Mouse (Mus musculus): ENCODE data around the gene Wdr91. TPM values are rescaled to one million over a fixed set of nuclear protein-coding genes. Genes with fewer than 3 reads are reported as not detected.

Wdr91 gene
- polyA plus RNA-seq (2012; rRNA removed) = 25.4 and 30.4 TPM in 2 replicates

DNA sequence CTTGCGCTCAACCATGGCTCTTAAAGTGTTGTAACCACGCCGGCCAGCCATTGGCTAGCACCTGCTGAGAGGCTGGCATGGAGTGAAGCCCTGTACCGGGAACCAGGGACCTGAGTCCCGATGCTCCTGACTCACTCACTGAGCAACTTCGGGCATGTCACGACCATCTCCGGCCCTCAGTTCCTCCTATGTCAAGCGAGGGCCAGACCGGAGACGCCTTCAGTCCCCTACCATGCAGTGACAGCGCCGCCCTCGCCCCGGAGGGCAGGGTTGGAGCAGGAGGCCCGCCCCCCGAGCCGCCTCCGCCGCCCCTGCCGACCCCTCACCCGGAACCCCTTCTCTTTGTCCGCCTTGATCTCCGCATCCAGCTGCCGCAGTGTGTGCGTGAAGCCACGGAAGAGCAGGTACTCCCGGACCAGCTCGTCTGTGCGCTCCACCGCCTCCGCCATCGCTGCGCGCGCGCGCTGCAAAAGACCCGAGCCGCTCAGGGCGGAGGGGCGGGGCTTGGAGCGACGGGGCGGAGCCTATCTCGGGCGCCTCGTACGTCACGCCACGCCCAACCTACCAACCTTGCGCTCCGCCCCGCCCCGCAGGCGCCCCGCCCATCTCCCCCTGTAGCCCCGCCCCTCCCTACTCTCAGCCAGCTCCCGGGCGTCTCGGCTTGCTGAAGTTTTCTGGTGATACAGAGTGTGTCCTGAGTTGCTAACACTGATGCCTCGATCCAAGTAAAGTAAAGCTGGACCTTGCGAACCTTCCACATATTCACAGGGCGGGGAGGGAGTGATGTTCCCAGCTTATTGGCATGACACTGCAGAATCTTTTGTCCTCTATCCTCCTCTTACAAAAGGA, at the start of gene Wdr91:
Gene Wdr91, minus strand, starts transcription at position 506 of the 849 bp plus-strand sequence.
- peak; percentile 79; the same call in 1 of the 2 replicates for TF ChIP-seq POLR2A (IDR thresholded peaks at IDR 0.05; ENCODE audit: borderline replicate concordance, extremely low read depth, low read depth, low read length)
- no peak for TF ChIP-seq CTCF (IDR thresholded peaks at IDR 0.05; ENCODE audit: insufficient read depth, low read length)
- DNase-seq = peak; percentile 94
- Histone ChIP-seq H3K4me3 (replicated peaks; ENCODE audit: extremely low read depth, low read depth, low read length) (peak within 1 kb of the TSS; percentile 93), H3K4me1 (ENCODE audit: control insufficient read depth, insufficient read depth, low read length) (peaks cover 2% of the 10 kb centered on the region; the same call in 1 of the 2 replicates)
- WGBS = under 1% methylated on average over 62 of the region's 64 CpGs

DNA sequence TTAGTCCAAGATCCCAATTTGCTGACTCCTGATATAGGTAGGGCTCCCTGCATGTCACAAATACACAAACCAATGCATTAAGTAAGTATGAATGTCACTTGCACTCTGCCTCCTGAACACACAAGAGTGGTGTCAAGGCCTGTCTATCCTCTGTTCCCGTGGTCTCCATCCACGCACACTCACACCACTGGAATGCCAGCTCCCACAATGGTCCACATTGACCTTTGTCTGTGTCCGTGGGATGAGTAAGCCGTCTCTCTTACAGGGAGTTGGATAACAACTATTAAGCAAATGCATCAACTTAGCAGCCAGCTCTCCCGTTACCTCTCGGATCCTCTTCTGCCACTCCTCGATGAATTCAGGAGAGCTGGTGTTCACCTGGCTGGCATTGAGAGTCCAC, 48.5 kb upstream of the Wdr91 start:
- Histone ChIP-seq H3K4me1 (ENCODE audit: control insufficient read depth, insufficient read depth, low read length) (no peaks in the 10 kb centered on the region), H3K4me3 (replicated peaks; ENCODE audit: extremely low read depth, low read depth, low read length) (no peak overlapping the region)
- no peak for DNase-seq
- TF ChIP-seq POLR2A (IDR thresholded peaks at IDR 0.05; ENCODE audit: borderline replicate concordance, extremely low read depth, low read depth, low read length) (no peak), CTCF (IDR thresholded peaks at IDR 0.05; ENCODE audit: insufficient read depth, low read length) (no peak)
- 88% methylated on average over 7 of the region's 7 CpGs for WGBS

DNA sequence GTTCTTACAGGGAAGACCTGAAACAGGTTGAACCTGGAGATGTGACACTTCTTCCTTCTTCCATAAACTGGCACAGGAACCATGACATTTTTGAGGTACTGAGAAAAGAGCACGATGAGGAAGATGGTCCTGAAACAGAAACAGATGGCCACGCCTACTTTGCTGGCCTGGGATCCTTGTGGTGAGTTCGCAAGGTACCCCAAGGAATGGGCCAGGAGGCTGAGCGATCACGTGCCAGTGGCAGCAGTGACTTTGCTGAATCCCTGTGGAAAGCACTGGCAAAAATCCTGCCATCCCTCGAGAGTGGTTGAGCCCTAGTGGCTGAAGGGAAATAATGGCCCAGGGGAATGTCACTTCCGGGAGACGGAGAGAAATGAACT, 45.2 kb upstream of the Wdr91 start:
- DNase-seq = no peak
- TF ChIP-seq POLR2A (IDR thresholded peaks at IDR 0.05; ENCODE audit: borderline replicate concordance, extremely low read depth, low read depth, low read length) (no peak), CTCF (IDR thresholded peaks at IDR 0.05; ENCODE audit: insufficient read depth, low read length) (no peak)
- 31% methylated on average over 8 of the region's 8 CpGs for WGBS
- no peak overlapping the region for H3K4me3 ChIP-seq (replicated peaks; ENCODE audit: extremely low read depth, low read depth, low read length)
- no peaks in the 10 kb centered on the region for H3K4me1 ChIP-seq (ENCODE audit: control insufficient read depth, insufficient read depth, low read length)

DNA sequence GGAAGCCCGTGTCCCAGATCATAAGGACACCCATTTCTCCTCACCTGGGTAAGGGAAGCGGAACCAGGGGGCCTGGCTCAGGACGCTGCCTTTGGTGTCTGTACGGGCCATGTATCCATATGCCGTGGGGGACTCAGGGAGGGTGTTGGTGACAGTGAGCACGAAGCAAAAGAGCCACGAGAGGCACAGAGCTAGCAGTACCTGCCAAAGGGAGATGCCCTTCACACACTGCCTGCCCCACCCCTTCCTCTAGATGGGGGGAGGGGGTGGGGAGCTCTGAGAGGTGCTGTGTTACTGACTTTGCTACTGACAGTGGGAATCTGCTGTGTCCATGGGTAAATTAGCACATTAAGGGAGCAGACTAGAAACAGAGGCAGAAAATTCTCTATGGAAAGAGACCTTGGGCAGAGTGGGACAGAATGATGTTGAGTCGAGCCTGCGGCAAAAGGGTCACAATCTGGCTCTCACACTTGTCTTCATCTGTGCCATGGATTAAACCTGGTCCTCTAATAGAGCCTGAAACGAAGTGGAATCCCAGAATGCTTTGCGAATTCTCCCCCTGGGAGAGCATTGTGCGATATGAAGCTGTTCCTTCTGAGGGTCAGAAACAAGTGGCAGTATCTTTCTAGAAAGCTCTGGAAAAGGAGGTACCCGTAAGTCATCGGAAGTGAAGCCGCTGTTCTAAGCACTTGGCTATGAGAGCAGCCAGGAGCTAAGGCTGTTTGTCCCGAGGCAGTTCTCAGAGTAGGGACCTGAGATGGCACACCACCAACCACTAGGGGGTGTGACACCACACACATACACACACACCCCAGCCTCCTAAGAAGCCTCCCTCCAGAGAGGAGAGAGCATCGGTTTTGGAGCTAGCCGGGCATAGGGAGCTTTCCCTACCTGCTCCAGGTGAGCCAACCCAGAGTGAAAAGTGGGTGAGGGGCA, 44.5 kb upstream of the Wdr91 start:
- no peak overlapping the region for H3K4me3 ChIP-seq (replicated peaks; ENCODE audit: extremely low read depth, low read depth, low read length)
- WGBS = 42% methylated on average over 18 of the region's 18 CpGs

DNA sequence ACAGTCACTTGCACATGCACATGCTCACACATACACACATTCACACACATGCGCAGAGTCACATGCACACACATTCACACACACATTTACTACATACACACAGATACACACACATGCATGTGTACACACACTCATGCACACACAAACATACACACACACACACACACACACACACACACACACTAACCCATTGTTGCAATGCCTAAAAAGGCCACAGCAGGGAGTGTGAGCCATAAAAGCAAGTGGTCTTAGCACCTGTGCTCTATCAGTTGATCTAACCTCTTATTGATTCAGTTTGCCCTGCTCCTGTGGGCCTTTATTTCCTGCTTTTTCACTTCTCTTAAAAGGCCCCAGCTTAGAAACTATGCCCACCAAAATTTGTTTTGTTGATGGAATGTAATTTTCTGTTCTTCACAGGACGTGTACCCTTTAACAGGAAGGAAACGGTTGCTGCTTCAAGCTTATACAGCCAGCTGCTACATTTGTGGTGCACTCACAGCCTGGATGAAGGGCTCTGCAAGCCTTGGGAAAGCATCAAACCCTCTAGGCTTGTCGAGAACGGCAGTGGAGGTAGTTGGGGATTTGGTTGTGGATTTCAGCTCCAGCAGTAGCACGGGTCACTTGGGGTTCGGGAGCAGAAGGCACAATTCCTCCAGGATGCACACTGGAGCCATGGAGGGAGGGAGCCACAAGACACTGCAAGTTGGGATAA, 41.4 kb upstream of the Wdr91 start:
- 48% methylated on average over 7 of the region's 7 CpGs for WGBS
- TF ChIP-seq POLR2A (IDR thresholded peaks at IDR 0.05; ENCODE audit: borderline replicate concordance, extremely low read depth, low read depth, low read length) (no peak), CTCF (IDR thresholded peaks at IDR 0.05; ENCODE audit: insufficient read depth, low read length) (no peak)
- Histone ChIP-seq H3K4me3 (replicated peaks; ENCODE audit: extremely low read depth, low read depth, low read length) (no peak overlapping the region), H3K4me1 (ENCODE audit: control insufficient read depth, insufficient read depth, low read length) (no peaks in the 10 kb centered on the region)
- DNase-seq = no peak

More for the DNA sequence above, 44.5 kb upstream of the Wdr91 start:
- TF ChIP-seq POLR2A (IDR thresholded peaks at IDR 0.05; ENCODE audit: borderline replicate concordance, extremely low read depth, low read depth, low read length) = no peak
- TF ChIP-seq CTCF (IDR thresholded peaks at IDR 0.05; ENCODE audit: insufficient read depth, low read length) = peak; percentile 69
- no peaks in the 10 kb centered on the region for H3K4me1 ChIP-seq (ENCODE audit: control insufficient read depth, insufficient read depth, low read length)
- DNase-seq = peak; percentile 12

DNA sequence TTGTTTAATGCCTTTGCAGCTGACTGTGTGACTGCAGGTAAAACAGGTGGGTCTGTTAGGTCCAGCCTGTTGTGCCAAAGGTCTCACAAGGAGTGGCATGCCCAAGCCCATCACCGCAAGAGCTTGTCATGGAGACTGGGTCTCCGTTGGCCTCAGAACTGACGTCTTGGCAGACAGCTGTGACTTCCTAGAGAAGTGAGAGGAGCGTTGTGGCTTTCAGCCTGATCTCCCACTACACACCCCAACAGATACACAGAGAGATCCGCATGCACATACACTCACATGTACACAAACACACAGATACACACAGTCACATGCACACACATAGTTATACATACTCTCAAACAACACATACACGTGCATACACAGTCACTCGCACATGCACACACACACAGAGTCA, 40.8 kb upstream of the Wdr91 start:
- TF ChIP-seq CTCF (IDR thresholded peaks at IDR 0.05; ENCODE audit: insufficient read depth, low read length) (no peak), POLR2A (IDR thresholded peaks at IDR 0.05; ENCODE audit: borderline replicate concordance, extremely low read depth, low read depth, low read length) (no peak)
- Histone ChIP-seq H3K4me1 (ENCODE audit: control insufficient read depth, insufficient read depth, low read length) (no peaks in the 10 kb centered on the region), H3K4me3 (replicated peaks; ENCODE audit: extremely low read depth, low read depth, low read length) (no peak overlapping the region)
- no peak for DNase-seq
- 79% methylated on average over 7 of the region's 7 CpGs for WGBS

DNA sequence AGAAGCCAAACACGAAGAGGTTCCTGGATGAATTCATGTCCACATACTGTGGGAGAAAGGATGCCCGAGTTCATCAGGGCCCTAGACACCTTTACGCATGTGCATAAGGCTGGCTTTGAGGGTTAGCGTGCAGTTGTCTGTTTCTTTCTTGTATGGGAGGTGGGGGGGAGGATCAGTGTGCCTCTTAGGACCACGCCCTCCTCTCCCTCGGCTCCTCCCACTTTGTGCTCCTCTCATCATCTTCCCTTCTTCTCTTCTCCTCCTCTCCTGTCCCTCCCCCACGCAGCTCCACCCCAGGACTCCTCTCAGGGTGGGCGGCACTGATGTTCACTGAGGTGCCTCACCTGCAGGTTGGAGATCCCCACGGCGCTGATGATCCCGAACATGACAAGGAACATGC, 37.8 kb upstream of the Wdr91 start:
- no peak for DNase-seq
- no peaks in the 10 kb centered on the region for H3K4me1 ChIP-seq (ENCODE audit: control insufficient read depth, insufficient read depth, low read length)
- no peak overlapping the region for H3K4me3 ChIP-seq (replicated peaks; ENCODE audit: extremely low read depth, low read depth, low read length)
- WGBS = 29% methylated on average over 11 of the region's 11 CpGs
- TF ChIP-seq CTCF (IDR thresholded peaks at IDR 0.05; ENCODE audit: insufficient read depth, low read length) (no peak), POLR2A (IDR thresholded peaks at IDR 0.05; ENCODE audit: borderline replicate concordance, extremely low read depth, low read depth, low read length) (no peak)

DNA sequence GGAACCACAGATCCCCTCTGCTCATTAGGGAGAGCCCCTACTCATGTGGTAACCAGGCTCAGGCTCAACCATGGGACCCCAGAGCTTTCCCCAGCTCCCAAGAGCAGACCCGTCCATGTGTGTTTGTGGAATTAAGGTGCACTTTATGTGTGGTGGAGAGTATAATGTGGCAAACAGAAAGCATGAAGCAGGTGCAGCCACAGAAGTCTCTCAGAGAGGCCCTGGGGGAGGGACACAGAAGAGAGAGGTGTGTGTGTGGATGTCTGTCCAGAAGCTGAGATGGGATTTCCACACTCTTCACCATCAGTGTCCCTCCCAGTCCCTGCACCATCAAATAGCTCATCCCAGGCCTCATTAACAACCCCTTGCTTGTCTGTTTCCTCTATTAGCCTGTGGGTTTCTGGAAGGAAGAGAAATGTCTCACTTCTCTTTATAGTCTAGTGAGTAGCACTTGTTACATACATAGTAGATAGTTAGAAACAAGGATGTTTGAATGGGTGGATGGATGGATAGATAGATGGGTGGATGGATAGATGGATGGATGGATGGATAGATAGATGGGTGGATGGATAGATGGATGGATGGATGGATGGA, 35.9 kb upstream of the Wdr91 start:
- no peaks in the 10 kb centered on the region for H3K4me1 ChIP-seq (ENCODE audit: control insufficient read depth, insufficient read depth, low read length)
- DNase-seq = no peak
- 85% methylated on average over 1 of the region's 1 CpGs for WGBS

More for the DNA sequence above, 35.9 kb upstream of the Wdr91 start:
- no peak for TF ChIP-seq CTCF (IDR thresholded peaks at IDR 0.05; ENCODE audit: insufficient read depth, low read length)
- no peak for TF ChIP-seq POLR2A (IDR thresholded peaks at IDR 0.05; ENCODE audit: borderline replicate concordance, extremely low read depth, low read depth, low read length)
- H3K4me3 ChIP-seq (replicated peaks; ENCODE audit: extremely low read depth, low read depth, low read length) = no peak overlapping the region

Data from lung, adult 2 months (tissue).